Mouse (Mus musculus) embryo, embryonic 10 days (tissue): ENCODE measurements around the gene Clp1.

ENCODE experiments used
- DNase-seq: peaks from one replicate; pipeline ENCODE4 v3.0.0-alpha.2; 2015; ENCODE audit warnings: low spot score

The Clp1 gene

DNA sequence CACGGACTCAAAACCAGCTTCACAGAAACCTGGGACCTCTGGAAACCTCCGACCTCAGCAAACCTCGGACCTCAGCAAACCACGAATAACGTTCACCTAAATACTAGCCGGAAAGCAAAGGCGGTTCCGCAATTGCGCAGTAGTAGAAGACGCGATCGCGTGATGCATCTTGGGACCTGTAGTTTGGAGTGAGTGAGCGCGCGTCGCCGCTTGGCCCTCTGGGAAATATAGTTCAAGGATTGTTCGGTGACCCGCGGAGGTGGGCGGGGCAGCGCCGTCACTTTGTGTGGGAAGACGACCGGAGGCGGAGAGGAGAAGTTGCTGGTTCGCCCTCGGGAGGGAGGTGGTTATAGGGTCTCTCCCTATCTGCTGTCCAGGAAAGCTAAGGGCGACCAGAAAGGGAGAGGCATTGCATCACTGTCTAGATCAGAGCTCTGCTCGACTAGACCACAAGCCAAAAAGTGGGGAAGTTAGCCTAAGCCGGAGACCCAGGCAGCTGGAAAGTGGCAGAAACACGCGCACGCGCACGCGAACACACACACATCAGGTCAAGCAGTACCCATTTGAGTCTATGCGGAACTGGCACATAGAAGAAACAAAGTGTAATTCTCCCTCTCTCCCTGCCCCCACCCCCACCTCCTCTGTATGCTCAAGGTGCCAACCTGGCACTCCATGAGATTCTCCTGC, at the start of gene Clp1:
TSS of gene Clp1 (minus strand) at position 179 of the 687 bp plus-strand sequence.
- DNase-seq, result peak; percentile 100

DNA sequence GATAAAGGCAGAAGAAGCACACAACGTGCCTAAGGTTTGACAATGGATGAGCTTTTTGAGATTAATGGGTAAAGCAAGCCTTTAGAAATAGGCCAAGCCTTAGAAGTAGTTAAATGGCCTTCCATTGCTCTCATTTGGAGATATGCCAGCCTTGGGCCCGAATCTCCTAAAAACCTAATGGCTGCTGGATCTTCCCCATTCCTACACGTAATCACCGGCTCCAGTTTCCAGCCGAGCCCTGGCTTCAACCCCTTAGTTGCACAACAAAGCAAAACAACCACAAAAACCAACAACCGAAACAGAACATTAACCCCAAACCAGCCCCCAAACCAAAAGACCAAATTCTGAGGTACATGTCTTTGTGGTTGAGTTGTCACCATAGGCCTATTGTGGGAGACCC, 48.5 kb upstream of the Clp1 start:
- DNase-seq, result no peak

DNA sequence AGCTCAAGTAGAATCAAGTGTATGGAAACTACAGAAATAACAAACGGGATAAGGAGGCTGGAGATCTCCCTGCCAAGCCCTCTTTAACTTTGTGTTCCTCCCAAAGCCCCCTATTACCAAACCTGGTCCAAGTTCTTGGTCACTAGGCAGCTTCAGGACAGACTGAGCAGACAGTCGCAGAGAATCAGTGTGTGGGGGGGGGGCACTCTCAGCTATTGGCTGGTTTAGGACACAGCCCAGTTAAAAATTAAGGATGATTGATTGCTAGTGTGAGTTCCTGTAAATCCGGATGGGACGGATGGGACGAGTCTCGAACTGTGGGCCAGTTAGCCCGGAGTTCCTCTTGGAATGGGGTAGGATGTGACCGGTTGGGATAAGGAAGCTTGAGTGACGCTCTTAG, 48.1 kb upstream of the Clp1 start, which contains the start of gene Serping1:
TSS of gene Serping1 (minus strand) at position 204 of the 400 bp plus-strand sequence.
- peak; percentile 18 for DNase-seq

DNA sequence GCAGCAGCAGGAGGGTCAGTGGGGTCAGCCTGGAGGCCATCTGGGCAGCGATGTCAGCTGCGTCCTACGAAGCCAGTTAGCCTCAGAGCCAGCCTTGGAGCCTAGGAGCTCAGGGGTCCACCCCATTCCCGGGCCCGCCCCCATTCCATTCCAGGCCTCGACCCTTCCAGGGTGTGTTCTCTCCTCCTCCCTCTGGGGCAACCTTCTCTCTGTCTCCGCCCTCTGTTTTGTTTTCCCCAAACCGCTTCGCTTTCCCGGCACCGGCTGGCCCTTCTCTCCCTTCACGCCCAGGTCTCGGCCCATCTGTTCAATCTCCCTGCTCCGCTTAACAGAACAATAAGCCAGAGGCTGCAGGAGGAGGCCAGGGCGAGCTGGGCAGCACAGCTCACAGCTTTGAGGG, 47.6 kb upstream of the Clp1 start:
- peak; percentile 92 for DNase-seq

DNA sequence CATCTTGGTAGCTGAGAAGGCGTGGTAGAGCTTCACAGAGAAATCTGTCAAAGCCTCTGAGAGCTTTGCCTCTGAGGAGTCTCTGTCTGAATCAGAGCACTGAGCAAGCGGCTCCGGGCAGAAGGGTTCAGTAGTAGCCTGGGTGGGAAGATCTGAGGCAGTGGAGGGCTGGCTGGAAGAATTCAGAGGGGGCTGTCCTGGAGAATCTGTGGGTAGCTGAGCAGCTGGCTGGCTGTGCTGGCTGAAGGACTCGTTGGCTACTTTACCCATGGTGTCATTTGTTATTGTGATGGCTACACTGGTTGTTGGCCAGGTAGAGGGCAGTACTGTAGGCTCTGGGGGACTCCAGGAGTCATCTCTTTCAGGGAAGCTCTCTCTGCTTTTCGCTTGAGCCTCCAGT, 46.0 kb upstream of the Clp1 start:
- DNase-seq, result no peak

DNA sequence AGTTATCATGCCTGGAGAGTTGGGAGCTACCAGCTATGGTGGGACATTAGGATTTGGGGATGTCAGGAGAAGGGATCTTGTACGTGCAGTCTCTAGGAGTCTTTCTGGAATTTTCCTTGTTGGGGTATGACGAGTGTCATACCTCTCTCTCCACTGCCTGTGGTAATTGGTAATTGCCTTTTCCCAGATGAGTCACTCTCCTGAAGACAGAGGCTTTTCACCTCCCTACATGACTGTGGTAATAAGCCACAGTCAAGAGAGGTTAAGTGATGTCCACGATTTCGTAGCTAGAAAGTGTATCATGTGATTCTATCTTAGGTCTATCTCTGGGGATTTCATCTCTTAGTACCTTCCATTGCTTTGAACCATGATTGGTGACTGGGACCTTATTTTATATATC, 45.3 kb upstream of the Clp1 start:
- DNase-seq, result no peak

DNA sequence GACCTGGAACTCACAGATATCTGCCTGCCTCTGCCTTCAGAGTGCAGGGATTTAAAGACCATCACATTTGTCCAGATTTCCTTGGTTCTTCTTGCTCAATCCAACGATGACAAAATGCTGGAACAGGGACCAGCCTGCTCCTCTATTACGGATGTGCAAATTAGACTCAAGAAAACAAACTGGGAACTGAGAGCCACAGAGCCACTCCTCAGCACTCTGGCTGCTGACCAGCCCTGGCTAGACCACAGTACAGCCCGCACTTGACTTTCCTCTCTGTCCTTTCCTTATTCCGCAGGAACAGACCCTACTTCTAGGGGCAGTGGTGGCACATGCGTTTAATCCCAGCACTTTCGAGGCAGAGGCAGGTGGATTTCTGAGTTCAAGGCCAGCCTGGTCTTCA, 43.4 kb upstream of the Clp1 start:
- no peak for DNase-seq

DNA sequence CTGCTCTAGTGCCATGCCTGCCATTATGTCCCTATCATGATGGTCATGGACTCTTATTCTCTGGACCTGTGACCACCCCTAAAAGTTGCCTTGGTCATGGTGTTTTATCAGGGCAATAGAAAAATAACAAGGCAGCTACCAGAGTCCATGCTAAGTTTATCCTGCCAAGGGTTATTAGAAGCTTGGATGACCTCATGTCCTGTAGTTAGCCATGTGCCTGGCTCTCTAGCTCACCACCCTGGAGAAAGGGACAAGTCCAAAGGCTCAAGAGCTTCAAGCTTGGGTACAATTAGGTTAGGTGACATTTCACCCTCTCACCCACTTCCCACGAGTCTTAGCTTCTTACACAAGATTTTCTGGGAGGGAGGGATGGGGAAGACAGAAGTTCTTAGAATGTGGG, 35.7 kb upstream of the Clp1 start:
- no peak for DNase-seq

DNA sequence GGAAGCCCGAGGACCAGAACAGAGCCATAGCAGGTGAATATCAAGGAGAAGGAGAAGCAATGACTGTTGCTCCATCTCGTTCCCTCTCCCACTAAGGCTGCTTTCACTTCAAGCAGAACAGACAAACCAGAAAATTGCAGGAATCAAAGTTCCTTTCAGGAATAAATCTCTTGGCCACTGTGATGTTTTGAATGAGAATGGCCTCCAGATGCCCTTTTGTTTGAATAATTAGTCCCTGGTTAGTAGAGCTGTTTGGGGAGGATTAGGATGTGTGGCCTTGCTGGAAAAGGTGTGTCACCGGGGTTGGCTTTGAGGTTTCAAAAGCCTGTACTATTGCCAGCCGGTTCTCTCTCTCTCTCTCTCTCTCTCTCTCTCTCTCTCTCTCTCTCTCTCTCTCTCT, 35.1 kb upstream of the Clp1 start:
- DNase-seq, result no peak

DNA sequence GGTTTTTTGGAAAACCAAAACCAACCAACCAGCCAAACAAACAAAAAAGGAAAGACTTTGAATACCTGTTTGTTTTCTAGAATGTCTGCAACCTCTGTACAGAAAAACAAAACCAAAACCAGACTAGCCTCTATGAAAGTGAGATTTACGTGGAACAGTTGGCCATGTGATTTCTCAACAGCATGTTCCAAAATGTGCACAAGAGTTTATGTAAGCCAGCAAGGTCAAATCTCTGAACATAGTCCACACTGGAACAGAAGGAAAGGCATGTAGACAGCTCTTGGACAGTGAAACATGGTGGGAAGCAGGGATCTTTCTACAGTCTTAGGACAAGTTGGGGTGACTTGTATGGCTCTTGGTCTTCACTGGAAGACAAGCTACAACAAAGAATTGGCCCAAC, 34.7 kb upstream of the Clp1 start:
- DNase-seq, result no peak

DNA sequence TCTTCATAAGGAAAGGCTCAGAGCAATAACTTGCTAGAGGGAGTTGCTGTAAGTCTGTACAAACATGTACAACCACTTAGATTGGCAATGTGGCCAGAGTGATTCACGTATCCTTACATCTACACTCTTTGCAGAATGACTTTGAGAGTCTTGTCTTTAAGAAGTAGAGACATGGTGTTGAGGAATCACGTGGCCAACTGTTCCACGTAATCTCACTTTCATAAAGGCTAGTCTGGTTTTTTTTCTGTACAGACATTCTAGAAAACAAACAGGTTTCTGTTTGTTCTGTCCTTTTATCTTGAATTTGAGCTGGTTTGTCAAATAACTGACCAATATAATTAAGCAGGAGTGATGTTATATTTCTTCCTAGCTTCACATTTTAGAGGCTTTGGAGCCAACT, 34.2 kb upstream of the Clp1 start:
- no peak for DNase-seq

DNA sequence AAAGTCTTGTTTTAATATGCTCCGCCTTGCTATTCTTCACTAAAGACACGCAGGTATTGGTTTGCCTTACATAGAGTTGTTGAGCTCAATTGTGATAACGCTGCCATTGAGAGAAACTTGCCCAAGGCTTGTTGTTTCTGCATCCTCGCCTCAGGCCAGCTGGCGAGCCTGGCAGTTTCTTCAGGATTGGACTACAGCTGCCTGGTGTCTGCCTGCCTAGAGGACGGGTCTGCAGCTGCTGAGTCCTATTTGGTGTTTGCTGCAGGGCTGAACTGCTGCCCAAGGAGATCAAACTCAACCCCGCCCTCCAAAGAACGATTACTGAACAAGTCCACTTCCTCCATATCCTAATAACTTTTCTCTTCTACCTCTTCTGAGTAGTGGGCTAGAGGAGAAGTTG, 33.6 kb upstream of the Clp1 start:
- no peak for DNase-seq

DNA sequence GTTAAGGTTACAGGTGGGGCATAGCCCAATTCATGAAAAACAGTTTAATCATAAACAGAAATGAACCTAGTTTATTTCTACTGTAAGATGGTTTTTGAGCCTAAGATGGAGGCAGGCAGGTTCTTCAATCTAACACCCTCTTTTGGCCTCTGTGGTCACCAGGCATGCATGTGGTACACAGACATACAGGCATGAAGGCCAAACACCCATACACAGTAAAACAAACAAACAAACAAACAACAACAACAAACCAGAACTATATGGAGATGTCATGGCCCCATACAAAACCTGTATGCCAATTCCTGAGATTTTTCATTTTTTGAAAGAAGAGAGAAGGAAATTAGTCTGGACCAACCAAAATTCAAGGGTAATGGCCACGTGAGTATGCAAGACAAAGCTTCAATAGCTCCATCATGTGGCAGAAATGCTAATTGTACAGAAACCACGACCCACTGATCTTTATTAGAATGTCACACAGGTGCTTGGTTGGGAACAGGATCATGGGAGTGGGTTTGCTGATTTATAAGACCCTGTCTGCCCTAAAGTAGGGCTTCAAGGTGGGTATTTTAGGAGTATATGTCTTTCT, 31.5 kb upstream of the Clp1 start:
- DNase-seq, result peak; percentile 88

DNA sequence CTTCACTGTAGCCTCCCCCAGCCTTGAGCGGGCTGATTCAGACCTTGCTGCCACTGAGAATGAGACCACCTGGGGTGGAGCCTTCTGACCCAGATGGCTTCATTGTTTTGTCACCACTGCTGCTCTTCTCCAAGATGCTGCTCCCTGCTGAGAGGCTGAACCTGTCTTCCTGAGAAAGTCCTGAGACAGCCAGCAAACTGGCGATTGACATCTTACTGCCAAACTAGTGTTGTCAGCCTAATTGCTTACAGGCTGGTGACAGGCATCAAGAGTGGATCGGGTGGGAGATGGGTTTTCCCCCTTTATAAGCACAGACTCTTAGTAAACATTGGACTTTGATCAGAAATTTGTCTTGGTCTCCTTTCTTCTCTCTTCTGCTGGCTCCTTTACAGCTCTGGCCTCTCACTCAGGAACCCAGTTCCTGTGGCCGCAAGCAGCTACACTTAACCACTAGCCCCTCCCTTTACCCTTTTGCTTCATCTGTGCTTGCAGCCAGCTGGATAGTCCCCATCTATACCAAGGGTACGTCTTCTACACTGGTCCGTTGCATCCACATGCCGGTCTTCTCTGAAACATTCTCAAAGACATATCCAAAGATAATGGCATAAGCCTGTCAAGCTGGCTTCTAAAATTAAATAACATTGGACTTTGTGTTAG, 30.0 kb upstream of the Clp1 start:
- DNase-seq, result no peak

DNA sequence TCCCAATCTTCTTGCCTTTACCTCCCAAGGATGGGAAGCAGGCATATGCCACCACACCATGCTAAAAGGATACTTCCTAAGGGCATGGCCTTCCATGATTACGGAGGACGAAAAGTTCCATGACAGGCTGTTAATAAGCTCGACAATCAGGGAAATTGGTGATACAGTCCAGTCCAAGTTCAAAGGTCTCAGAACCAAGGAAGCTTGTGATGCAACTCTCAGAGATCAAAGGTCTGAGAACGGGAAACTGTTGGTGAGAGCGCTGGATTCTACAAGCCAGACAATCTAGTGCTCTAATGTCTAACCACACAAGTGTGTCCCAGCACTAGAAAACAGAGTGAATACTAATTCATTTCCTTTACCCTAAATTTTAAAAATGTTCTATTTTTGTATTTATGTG, 29.1 kb upstream of the Clp1 start:
- no peak for DNase-seq

DNA sequence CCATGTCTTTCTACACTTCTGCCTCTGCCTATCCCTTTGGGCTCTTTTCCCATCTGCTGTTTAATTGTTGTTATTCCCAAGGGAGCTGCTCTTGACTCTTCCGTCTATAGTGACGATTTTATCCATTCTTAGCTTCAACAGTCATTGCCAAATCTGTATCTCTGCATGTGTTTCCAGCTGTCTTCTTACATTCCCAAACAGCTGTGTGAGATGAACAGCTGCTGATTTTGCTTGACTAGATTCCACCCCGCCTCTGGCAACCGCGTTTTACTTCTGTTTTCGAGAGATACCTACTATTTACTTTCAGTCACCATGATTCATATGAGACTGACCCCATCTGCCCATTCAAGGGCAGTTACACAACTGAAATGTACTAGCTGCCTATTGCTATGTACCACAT, 23.0 kb upstream of the Clp1 start:
- DNase-seq, result no peak

DNA sequence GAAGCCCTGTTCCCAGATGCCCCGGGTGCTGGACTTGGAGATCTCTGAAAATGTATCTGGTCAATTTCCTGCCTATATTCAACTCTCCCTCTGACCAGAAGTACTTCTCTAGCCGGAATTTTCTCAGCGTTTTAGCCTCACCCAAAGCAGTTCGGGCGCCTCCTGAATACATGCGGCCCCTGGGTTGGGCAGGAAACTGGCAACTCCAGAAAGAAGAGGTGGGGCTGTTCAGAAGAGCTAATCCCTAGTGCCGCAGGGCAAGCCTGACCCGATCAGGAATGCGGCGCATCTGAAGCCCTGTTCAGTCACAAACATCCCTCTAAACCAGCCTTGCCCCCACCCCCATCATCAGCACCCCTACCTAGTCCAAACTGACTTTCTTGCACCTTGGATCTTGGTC, 17.0 kb upstream of the Clp1 start:
- DNase-seq, result peak; percentile 83

DNA sequence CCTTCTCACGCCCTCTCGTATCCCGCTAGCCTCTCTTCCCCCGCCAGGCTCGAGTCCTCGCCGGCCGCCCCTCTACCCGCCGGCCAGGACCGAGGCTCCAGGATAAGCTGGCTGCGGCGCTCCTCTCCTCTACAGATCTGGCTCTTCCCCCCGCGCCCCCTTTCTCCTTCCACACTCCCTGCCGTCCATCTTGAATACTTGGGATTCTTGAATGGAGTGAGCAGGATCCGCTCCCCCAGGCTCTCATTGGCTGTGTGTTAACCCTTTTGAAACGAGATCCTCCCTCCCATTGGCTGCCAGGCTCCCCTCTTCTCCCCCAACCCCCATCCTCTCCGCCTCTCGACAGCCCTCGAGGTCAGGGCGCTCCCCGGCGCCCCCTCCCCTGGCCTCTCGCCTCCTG, 16.4 kb upstream of the Clp1 start, which contains the start of gene Gm19426:
TSS of gene Gm19426 (minus strand) at position 95 of the 400 bp plus-strand sequence.
- peak; percentile 96 for DNase-seq

DNA sequence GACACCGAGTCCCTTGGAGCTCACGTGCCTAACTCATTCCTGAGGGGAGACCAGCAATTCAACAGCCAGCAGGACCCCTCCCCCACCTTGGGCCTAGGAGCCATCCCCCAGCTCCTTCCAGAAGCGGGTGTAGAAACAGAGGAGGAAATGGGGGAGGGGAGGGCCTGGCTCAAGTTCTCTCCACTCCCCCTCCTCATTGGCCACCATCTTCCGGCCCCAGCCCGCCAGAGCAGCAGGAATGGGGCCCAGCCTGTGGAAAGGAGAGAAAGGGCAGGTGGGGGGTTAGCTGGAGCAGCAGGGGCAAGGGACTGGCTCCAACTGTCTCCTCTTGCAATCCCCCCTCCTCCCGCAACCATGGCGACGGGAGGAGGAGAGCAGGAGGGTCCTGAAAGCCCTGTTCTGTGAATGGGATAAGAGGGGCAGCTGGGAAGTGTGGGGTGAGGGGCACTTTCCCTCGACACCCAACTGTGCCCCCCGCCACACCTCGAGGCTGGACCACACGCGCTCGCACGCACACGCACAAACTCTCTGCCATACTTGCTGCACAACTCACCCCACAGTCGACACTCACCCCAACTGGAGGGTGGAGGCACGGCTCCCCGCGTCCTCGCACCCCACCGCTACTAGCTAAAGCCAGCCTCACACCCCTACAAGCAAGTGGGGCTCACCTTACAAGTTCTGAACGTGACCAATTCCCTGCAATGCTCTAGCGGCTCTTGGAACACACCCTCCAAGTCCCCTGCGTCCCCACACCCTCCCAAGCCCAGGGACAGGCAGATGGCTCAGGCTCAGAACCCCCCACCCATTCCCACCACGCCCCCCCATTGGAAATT, 15.5 kb upstream of the Clp1 start:
- peak; percentile 94 for DNase-seq

DNA sequence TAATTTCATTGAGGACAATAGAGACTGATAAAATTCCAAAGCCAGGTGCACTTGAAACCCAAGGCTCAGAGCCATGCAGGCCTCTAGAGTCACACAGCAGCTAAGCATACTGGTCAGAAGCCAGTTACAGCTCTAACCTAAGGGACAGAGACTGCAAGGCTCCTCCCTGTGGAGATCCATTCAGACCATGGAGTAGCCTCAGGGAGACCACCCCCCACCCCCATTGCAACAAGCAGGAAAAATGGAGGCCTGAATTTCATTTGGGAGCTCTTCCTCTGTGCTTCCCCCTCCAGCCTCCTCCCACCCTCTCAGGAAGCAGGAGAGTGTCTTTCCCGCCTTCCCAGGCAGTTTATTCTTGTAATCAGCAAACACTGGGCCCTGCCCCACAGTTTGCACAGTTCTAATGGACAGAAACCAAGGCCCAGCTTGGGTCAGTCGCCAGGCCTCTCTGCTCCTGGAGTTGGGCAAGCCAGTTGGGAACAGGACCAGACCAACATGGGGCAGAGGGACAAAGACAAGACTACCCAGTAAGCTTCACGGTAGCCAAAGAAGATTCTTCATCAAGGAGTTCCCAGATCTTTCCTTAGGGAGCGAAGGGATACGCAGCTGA, 14.8 kb upstream of the Clp1 start:
- peak; percentile 18 for DNase-seq

DNA sequence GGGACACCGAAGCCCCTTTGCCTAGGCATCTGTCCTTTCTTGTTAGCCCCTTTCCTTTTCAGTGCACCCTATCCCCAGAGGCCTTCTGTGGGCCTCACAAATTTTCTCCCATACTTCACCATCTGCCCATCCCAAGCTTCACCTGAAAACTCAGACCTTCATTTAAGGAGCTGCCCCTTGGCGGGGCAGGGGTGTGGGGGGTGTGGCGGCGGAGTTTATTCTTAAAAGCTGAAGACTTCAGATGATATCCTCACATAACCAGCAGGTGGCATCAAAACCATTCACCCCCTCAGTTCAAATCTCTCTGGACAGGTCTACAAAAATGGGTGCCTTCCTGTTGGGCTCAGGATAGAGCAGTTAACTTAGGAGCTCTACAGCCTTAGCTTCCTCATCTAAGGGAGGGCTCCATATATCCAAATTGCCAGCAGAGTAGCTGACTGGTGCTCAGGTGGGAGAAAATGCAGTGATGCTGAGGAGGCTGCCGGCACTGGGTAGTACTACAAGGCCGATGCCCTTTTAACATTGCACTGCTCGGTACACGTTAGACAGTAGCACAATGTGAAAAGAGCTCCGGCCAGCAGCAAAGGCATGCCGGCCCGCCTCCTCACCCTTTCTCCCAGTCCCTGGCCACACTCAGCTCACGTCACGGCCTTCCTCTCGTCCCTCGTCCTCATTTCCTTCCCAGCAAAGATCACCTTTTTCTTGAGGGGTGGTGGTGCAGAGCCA, 13.6 kb upstream of the Clp1 start:
- DNase-seq, result peak; percentile 39
